Mouse (Mus musculus): Measurements from ENCODE around the gene Ift80.
"Not testable (repeated sequence)": the region's sequence is repeated elsewhere in the genome, so short reads cannot be mapped to it uniquely, and the experiment has no call there.

Ift80 gene

GRCm38 (mm10) chr3:68935498-68935897 lies 68.9 kb downstream of the Ift80 start:
- no peak for DNase-seq (ENCODE audit: low spot score in 2 of 2)

GRCm38 (mm10) chr3:68934259-68934658 lies 70.1 kb downstream of the Ift80 start:
- no peak for DNase-seq (ENCODE audit: low spot score in 2 of 2)

GRCm38 (mm10) chr3:68928619-68929018 lies 75.8 kb downstream of the Ift80 start:
- DNase-seq (ENCODE audit: low spot score in 2 of 2): no peak

GRCm38 (mm10) chr3:68907509-68907908 lies 96.9 kb downstream of the Ift80 start:
- DNase-seq (ENCODE audit: low spot score in 2 of 2): no peak

GRCm38 (mm10) chr3:68904902-68905778 lies 99.2 kb downstream of the Ift80 start:
- peak in 1 of 2 experiments; percentile 12 for DNase-seq (ENCODE audit: low spot score in 2 of 2)

- DNase-seq (ENCODE audit: low spot score in 2 of 2): not testable (repeated sequence)
Measured at GRCm38 (mm10) chr3:68902636-68903035, 101.7 kb downstream of the Ift80 start.

- no peak for DNase-seq (ENCODE audit: low spot score in 2 of 2)
Measured at GRCm38 (mm10) chr3:68897154-68897553, 107.2 kb downstream of the Ift80 start.

- DNase-seq (ENCODE audit: low spot score in 2 of 2): peak in 1 of 2 experiments; percentile 11
Measured at GRCm38 (mm10) chr3:68895426-68895825, 108.9 kb downstream of the Ift80 start.

GRCm38 (mm10) chr3:68886845-68887244 lies 117.5 kb downstream of the Ift80 start:
- no peak for DNase-seq (ENCODE audit: low spot score in 2 of 2)

- no peak for DNase-seq (ENCODE audit: low spot score in 2 of 2)
Measured at GRCm38 (mm10) chr3:68874079-68874478, 130.3 kb downstream of the Ift80 start.

- peak; percentile 8 to 24 for DNase-seq (ENCODE audit: low spot score in 2 of 2)
Measured at GRCm38 (mm10) chr3:68870568-68870950, 133.8 kb downstream of the Ift80 start.

GRCm38 (mm10) chr3:68869691-68870567 lies 134.4 kb downstream of the Ift80 start:
- peak; percentile 38 to 51 for DNase-seq (ENCODE audit: low spot score in 2 of 2)

- DNase-seq (ENCODE audit: low spot score in 2 of 2): peak; percentile 42 to 60
Measured at GRCm38 (mm10) chr3:68869211-68869690, 135.1 kb downstream of the Ift80 start, which contains the start of gene 1110032F04Rik. Gene 1110032F04Rik, plus strand, starts transcription at chr3:68869586.

GRCm38 (mm10) chr3:68852414-68852813 lies 152.0 kb downstream of the Ift80 start:
- DNase-seq (ENCODE audit: low spot score in 2 of 2): no peak

- DNase-seq (ENCODE audit: low spot score in 2 of 2): no peak
Measured at GRCm38 (mm10) chr3:68848323-68848722, 156.0 kb downstream of the Ift80 start.

GRCm38 (mm10) chr3:68844025-68844424 lies 160.3 kb downstream of the Ift80 start:
- DNase-seq (ENCODE audit: low spot score in 2 of 2): no peak

Measured in frontal cortex, postnatal 36 days (tissue).